Mouse (Mus musculus) telencephalon, adult 2 months (tissue): ENCODE results near the gene Olfr3.

Source experiments
- DNase-seq: peaks from one replicate; pipeline ENCODE4 v3.0.0-alpha.2; 2011; ENCODE audit warnings: low read depth, low spot score

Gene Olfr3

DNA sequence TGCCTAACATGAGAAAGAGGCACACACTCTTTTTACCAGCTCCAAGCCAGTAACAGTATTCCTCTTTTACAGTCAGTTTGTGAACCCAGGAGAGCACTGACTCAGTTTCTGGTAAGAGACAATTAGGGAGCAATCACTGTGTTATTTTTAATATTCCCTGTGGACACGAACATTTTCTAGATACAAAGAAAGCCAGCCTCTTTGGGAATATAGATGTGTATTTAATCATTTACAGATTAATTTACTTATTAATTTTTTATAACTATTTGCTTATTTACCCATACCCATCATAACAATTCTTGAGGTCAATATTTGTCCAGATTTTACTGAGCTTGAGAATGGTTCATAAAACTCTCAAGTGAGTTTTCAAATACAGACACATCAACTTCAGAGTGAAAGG is at the start of gene Olfr3:
Gene Olfr3 (minus strand): TSS at position 101 of the 400 bp plus-strand sequence.
- DNase-seq, result no peak

DNA sequence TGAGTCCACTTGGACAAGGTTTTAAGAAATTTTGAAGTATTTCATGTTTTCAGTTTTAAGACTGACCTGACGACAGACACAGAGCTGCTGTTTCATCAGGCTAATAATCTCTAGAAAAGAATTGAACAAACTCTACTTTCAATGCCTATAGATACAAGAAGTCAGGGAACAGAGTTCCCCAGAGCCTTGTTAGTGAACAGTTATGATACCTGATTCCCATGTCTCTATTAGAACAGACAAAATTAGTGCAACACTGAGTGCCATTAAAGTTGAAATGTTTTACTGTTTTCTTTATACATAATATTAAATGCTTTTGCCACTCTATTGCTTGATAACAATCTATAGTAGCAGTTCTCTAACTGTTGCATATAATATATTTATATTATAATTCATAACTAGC is 45.7 kb upstream of the Olfr3 start, which contains the start of gene Olfr351:
Gene Olfr351 (minus strand): TSS at position 101 of the 400 bp plus-strand sequence.
- no peak for DNase-seq

- no peak for DNase-seq
These were observed 29.2 kb upstream of the Olfr3 start, which contains the start of gene Olfr350 for GRCm38 (mm10) chr2:36846010-36846409. Olfr350 (plus strand) TSS chr2:36846310.

DNA sequence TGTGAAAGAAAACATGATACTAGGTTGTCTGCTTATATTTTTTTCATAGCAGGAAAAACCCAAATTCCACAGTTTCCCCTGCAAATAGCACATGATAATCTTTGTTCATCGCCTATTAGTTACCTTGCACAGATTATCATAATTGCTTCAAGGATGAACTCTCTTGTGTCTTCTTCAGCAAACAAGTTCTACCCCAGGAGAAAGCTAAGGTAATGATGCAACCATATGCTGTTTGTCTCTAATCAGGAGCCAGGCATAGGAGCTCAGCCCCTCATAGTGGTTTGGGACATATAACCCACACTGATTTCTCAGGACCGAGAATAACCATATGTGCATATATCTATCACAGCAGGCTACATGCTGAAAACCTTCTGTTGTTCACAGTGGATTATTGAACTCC is 26.6 kb downstream of the Olfr3 start, which contains the start of gene Olfr50:
Gene Olfr50 (plus strand): TSS at position 301 of the 400 bp plus-strand sequence.
- no peak for DNase-seq

GRCm38 (mm10) chr2:36783976-36784375 is 32.9 kb downstream of the Olfr3 start, which contains the start of gene Olfr348:
Olfr348 (plus strand) TSS chr2:36784276.
- no peak for DNase-seq
